Mouse (Mus musculus): ENCODE measurements around the gene Samd13. TPM values are rescaled to one million over a fixed set of nuclear protein-coding genes. Genes with fewer than 3 reads are reported as not detected.

The Samd13 gene
- total RNA-seq, 4 experiments from 2014 or later: 0.23 to 0.49 (median 0.45) TPM

- no peak for DNase-seq (ENCODE audit: low spot score in 2 of 2)
Measured at GRCm38 (mm10) chr3:146671121-146671520, 14.3 kb downstream of the Samd13 start.

GRCm38 (mm10) chr3:146661907-146662306 is 23.5 kb downstream of the Samd13 start:
- DNase-seq (ENCODE audit: low spot score in 2 of 2): no peak

GRCm38 (mm10) chr3:146661001-146661400 is 24.4 kb downstream of the Samd13 start:
- DNase-seq (ENCODE audit: low spot score in 2 of 2): no peak

- DNase-seq (ENCODE audit: low spot score in 2 of 2): no peak
Measured at GRCm38 (mm10) chr3:146659321-146659720, 26.1 kb downstream of the Samd13 start.

GRCm38 (mm10) chr3:146658061-146658639 is 27.2 kb downstream of the Samd13 start:
- DNase-seq (ENCODE audit: low spot score in 2 of 2): no peak

- DNase-seq (ENCODE audit: low spot score in 2 of 2): no peak
Measured at GRCm38 (mm10) chr3:146657433-146657832, 28.0 kb downstream of the Samd13 start.

DNA sequence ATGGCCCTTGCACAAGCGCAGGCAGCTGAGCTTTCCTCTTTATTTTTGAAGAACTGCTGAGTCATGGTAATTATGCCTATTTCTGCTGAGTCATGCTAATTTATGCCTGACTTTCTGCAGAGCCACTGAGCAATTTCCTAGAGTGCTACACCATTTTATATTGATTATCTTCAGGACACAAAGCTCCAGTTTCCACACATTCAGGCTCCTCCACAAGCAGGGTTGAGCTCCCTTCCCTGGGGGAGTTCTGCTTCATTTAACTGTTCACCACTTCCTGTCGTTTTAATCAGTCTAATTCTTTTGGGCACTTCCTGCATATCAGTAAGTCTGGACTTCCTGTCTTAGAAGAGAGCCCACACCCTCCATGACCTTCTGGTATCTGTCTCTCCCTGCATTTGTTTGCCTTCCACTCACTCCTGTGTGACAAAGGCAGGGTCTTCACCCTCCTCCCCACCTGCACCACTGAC is 30.2 kb downstream of the Samd13 start:
- DNase-seq (ENCODE audit: low spot score in 2 of 2): no peak

GRCm38 (mm10) chr3:146653692-146654091 is 31.7 kb downstream of the Samd13 start:
- DNase-seq (ENCODE audit: low spot score in 2 of 2): no peak

GRCm38 (mm10) chr3:146652431-146652830 is 33.0 kb downstream of the Samd13 start:
- DNase-seq (ENCODE audit: low spot score in 2 of 2): no peak

DNA sequence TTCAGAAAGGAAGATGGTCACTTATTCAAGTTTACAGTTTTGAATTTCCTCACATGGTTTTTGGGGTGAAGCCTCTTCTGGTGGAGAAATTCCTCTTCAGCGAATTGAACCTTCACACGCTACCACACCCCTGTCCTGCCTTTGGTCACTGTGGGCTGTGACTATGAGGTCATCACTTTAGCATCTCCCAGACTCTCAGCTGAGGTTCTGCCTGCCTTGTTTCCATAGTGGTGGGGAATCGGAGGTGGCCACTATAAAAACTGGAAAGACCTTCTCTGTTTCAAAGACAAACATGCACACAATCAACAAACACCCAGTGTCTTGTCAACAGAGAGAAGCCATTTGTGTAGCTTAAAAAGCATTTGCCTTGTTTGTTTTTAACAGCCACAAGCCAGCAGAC is 34.2 kb downstream of the Samd13 start, which contains the start of gene 4930503B20Rik:
TSS of gene 4930503B20Rik (minus strand) at position 101 of the 400 bp plus-strand sequence.
- DNase-seq (ENCODE audit: low spot score in 2 of 2): no peak

DNA sequence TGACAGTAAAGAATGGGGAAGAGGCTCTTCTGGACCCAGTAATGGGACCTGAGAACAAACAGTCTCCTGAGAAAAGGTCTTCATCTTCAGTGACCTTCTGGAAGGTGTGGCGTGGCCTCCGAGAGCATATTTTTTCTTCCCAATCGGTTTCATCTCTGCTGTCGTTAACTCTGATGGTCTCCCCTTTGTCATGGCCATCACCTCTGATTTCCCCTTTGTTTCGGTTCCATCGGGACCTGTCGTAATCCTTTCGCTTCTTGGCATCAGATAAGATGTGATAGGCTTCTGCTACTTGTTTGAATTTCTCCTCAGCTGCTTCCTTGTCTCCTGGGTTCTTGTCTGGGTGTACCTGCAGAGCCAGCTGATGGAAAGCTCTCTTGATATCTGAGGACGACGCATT is 34.7 kb downstream of the Samd13 start:
- DNase-seq (ENCODE audit: low spot score in 2 of 2): no peak

DNA sequence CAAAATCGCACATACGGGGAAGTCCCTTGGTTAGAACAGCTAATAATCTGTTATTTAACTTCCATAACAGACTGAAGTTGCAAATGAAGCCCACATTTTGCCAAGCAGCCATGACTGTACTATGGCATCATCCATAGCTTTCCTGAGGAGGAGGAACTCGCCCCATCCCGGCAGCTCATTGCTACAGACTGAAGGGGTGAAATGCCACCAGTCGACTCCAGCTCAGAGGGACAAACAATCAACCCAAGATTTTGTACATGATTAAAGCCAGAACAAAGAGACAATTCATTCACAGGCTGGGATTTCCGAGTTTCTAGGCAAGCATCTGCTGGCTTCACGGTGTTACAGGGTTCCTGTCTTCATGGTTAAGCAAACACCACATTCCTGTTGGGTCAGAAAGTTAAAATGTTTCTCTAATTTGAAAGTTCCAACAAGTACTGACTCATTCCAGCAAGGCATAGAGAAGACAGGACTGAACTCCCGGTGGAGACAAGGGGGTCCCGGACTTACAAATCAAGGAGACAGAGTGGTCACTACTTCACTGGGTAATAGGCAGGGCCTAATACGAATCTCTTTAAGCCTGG is 36.0 kb downstream of the Samd13 start:
- DNase-seq (ENCODE audit: low spot score in 2 of 2): no peak

DNA sequence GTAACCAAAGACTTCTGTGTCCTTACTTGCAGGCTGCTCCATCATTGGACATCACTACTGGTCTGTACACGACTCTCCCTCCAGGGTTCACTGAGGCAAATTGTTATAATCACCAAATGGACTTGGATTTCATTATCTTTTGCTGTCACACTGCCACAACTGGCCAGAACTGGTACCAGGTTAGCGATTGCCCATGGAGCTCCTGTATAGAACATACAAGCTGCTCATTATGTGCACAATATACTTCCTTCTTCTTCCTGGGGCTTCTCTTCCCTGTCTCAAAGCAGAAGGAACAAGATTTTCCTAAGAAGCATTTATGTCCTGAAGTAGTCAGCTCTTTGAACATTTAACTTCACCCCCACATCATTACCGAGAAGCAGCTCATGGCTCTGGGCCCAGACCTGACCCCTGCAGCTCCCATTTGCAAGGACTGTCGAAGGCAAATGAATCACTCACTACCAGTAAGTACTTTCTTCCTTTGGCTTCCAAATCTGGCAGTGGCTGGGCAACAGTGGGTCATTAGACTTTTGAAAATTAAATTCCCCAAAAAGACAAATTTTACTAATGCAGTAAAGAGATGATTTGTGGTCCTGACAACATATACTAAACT is 43.5 kb downstream of the Samd13 start:
- DNase-seq (ENCODE audit: low spot score in 2 of 2): no peak

- DNase-seq (ENCODE audit: low spot score in 2 of 2): no peak
Measured at GRCm38 (mm10) chr3:146632506-146632905, 52.9 kb downstream of the Samd13 start.

GRCm38 (mm10) chr3:146628227-146628982 is 57.0 kb downstream of the Samd13 start:
- no peak for DNase-seq (ENCODE audit: low spot score in 2 of 2)

DNA sequence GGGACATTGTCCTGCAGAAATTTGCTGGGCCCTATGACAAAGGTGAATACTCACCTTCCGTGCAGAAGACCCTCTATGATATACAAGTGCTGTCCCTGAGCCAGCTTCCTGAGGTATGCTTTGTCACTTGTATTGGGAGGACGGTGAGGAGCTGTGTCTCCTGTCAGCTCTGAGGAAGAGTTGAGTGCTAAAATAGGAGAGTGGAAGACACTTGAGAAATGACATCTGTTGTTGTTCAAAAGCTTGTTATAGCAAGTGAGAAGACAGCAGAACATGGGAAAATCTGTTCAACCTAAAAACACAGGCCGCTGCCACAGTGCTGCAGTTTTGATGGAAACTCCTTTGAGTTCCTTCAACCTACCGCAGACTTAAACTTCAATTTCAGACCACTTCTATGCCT is 59.6 kb downstream of the Samd13 start:
- peak in 1 of 2 experiments; percentile 40 for DNase-seq (ENCODE audit: low spot score in 2 of 2)

GRCm38 (mm10) chr3:146621966-146622365 is 63.4 kb downstream of the Samd13 start:
- peak in 1 of 2 experiments; percentile 67 for DNase-seq (ENCODE audit: low spot score in 2 of 2)

GRCm38 (mm10) chr3:146620555-146621249 is 64.7 kb downstream of the Samd13 start:
- peak; percentile 49 to 92 for DNase-seq (ENCODE audit: low spot score in 2 of 2)

DNA sequence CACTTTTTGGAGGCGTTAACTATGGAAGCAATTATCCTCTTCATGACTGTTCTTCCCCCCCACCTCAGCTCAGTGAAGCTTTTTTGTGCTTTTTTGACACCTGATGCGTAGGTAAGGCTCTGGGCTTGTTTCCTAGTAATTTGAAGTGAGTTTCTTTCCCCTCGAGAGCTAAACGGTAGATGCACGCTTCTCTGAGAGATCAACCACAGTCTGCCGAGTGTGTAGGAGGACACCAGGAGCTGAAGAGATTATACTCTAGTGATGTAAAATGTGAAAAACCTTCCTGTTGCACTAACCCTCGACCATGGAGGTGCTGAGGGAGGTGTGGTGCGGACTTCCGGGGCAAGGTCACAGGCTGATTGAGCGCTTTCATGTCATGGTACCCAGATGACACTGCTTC is 65.3 kb downstream of the Samd13 start:
- peak; percentile 45 to 81 for DNase-seq (ENCODE audit: low spot score in 2 of 2)

DNA sequence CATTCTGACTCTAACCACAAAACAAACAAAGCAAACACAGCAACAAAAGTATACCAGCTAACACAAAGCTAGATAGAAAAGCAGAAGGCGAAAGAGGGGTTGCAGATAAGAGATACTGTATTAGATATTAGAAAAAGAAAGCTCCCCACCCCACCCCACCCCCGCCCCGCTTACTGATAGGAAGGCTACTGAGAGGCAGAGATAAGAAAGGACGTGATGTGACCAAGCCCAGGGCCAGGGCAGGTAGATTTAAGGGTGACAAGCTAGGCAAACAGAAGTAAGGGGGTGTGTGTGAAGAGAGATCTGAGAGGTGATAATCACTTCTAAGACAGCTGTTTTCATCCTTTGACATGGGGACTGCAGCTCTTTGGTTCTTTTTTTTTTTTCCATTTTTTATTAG is 67.0 kb downstream of the Samd13 start:
- no peak for DNase-seq (ENCODE audit: low spot score in 2 of 2)

- DNase-seq (ENCODE audit: low spot score in 2 of 2): no peak
Measured at GRCm38 (mm10) chr3:146617946-146618345, 67.4 kb downstream of the Samd13 start.

Data from left cerebral cortex, adult 8-10 months (tissue).